Mouse (Mus musculus): ENCODE data around the gene Pcsk1n.

Pcsk1n gene

DNA sequence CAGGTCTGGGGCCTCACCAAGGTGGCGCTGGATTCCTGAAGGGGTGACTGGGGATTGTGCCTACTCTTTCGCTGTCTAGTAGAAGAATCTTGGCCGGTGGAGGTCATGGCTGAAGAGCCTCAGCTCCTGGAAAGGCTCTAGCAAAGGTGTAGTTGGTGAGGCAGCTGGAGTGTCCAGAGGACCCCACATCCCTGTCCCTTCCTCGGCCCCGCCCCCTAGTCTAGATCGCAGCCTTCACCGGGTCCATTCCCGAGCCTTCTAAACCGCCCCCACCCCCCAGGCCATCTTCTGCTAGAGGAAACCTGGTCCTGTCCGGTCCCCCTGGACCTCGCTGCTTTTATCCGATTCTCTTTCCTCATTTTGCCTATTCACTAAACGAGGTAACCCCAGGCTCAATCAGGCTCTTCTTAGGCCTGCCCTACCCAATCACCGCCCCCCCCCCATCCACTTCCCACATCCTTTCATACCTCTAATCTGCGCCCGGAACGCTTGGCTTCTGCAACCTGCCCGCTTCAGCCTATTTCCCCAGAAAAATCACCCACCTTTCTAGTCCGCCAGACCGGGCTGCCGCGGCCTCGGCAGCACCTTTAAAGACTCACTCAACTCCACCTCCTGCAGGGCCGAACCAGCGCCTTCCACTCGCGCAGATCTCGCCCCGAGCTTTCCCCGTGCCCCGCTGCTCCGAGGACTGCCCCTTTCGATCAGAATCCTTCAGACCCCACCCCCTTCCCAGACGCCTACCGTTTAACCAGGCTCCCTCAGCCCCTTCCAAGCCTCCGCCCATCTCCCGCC, 27.7 kb downstream of the Pcsk1n start, which contains the start of gene Hdac6:
Gene Hdac6, minus strand, starts transcription at position 782 of the 792 bp plus-strand sequence.
- peak; percentile 29 for DNase-seq

DNA sequence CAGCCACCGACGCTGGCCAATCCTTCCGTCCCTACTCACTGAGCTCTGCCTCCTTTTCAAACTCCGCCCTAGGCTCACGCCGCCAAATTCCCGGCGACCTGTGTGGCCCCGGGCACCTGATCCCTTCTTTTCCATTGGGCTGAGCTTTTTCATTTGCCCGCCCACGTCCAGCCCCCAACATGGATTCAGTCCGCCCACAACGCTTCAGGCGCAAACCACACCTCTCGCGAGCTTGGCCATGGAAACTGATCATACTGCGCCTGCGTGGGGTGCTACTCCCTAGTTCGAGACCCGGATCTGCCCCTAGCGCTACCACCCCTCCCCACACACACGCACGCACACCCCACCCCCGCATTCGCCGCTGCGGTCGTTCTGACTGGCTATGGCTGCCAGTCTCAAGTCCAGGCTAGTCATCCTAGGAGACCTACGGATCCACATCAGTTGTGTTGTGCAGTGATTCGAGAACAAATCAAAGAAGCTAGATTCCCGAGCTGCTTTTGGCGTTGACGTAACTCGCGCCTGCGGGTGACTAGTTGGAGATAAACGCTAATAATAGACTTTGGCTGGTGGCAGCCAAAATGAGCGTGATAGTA, 28.4 kb downstream of the Pcsk1n start:
- DNase-seq: peak; percentile 79

DNA sequence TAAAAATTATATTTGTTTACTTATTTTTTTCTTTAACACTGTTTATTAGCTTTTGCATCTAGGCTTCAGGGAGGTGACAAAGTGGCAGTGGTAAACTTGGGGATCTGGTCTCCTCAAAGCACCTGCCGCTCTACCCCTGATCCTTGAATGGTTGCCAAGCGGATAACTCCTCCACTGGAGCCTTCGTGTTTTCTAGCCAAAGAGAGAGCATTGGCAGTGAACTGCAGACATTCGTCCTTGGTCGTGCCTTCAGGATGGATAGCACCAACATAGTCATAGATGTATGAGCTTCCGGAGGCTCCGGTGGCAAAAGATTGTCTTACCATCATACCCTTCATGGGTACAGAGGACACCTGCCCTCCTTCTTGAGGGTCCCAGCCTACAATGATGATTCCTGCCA, 30.5 kb downstream of the Pcsk1n start:
- DNase-seq: no peak

DNA sequence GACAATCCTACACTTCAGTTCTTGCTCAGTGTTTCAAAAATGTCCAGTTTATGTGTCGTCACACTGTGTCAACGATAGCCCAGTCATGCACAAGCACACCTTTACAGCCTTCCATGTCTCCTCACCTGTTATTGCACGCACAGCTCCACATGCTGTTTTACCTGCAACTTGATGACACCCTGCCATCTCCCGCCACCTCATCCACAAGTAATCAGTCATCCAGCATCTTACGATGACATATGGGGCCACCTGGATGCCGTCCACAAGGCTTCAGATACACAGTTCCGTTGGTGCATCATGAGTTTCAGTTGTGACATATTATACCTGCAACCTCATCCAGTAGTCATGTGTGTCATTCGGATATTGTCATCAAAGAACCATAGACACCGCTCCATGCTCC, 39.2 kb downstream of the Pcsk1n start:
- no peak for DNase-seq

DNA sequence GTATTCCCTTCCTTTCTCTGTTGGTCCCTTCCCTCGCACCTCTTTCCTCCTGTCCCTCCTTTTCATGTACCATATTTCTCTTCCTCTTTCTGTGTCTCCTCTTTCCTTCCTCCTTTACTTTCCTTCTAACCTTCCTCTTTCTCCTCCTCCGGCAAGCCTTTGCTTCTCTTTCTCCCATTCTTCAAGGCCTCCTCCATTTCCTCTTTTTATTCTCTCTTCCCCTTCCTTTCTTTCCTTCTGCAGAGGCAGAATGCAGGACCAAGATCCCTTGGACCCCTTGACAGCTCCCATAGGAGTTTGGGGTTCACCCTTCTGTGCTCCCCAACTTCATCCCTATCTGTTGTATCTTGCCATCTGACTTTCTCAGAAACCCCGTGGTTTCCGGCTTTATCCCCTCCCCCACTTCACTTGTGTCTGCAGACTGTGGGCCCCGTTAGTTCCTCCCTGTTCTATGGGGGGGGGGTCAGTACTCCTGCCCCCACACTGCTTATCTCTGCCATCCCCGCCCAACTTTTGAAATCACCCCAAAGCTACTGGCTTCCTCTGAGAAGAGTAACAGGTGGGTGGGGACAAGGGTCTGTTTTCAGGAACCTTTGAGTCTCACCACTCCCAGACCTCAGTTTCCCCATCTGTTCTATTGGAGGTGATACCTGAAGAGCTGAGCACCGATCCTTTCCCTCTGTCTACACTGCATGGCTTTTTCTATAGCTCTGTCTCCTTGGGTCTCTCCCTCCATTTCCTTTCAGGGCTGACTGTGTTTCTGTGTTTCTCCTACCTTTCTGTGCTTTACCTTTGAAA, 44.4 kb downstream of the Pcsk1n start:
- DNase-seq: peak; percentile 47

DNA sequence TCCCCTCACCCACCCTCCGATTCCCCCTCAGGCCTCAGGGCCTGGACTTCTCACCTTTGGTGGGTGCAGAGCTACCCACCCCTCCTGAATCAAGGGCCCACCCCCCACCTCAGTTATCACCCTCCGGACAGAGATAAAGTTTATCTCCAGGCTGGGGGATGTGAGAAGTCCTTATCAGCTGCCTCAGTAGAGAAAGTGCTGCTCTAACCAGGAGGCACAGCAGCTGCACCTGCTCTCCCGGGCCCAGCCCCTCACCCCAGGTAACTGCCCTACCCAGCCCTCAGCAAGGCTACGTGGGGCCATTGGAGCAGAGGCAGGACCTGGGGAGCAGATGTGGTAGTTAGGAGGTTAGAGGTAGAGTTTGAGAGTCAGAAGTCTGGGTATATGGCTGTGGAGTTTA, 46.5 kb downstream of the Pcsk1n start:
- DNase-seq: peak; percentile 9

DNA sequence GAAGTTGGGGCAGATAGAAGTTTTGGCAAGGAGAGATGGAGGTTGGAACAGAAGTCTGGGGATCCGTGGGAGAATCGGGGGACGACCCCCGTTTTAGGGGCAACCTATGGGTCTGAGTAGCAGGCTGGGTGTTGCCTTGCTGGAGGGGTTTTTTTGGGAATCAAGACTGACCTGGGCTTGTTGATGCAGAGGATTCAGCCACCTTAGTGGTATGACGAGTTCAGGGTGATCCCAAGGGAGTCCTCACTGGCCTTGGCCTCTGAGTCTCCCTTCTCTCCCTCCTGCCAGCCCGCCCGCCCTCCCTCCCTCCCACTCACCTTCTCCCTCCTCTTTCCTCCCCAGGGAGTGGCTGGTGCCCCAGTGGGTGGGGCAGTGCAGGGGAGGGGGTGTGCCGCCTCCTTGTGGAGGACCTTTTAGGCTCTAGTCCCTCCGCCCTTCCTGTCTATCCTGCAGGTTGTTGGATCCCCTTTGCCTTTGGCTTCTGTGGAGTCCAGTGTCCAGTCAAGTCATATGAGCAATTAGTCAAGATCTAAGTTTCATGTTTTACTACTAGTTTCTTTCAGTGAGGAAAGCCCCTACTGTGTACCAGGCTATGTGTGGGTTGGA, 48.1 kb downstream of the Pcsk1n start:
- DNase-seq: no peak

DNA sequence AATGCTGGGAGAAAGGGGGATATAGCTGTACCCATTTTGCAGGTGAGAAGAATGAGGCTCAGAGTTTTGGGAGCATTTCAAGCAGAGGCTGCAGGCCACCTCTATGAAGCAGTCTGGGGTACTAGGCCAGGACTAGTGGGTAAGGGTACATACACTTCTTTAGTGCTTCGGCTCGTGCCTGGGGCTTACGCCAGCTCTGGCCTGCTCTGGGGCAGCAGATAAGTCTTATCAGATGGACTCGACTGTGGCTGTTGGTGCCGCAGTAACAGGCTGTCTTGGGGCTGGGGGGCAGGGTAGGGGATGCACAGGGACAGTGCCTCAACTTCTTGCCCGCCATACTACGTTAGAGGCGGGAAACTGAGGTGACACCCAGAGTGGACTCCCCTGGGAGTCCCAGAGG, 48.6 kb downstream of the Pcsk1n start:
- no peak for DNase-seq

DNA sequence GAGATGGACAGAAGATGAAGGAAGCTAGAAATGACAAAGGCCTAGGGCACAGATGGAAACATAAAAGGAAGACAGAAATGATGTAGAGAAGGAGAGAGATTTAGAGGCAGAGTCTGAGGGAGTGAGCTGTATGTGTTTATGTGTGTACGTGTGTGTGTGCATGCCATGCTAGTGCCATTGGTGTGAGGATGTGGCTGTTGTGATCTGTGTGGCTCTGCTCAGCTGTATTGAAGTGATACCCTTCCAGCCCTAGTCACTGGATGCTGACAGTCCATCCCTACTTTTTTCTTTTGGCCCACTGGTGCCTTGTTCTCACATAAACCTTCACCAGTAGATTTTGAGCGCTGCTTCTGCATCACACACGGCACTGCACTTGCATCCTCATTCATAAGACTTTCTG, 49.3 kb downstream of the Pcsk1n start:
- no peak for DNase-seq

DNA sequence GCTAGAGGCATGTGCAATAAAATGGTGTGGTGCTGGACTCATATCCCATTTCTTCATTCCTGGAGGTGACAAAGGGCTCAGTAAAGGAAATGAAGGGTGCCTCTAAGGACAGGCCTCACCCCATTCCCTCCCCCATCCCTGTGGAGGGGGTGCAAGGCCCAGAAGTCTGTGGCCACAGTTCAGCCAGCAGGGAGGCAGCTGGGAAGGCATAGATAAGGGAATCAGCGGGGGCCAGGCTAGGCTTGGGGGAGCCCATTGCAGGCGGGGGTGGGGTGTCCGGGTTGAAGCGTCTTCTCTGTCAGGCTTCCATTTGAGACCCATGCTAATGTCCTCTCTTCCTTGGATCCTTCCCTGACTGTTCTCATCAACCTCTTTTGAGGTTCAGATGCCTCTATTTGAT, 51.7 kb downstream of the Pcsk1n start:
- DNase-seq: no peak

Data from thymus, postnatal 4 days (tissue).